Mouse (Mus musculus) subcutaneous adipose tissue, adult 2 months (tissue): ENCODE data around the gene Ndufs6. TPM values are rescaled to one million over a fixed set of nuclear protein-coding genes. Genes with fewer than 3 reads are reported as not detected.

Source experiments
- polyA plus RNA-seq: library from polyadenylated mRNA; depleted of rRNA; stranded (reverse); fragments of >200 nt; gene quantifications from 2 replicates; pipeline ENCODE4 v1.2.3, GENCODE M21; 2012; ENCODE audit warnings: low replicate concordance; rRNA removed

The Ndufs6 gene
- 76.6 and 86.7 TPM in 2 replicates for polyA plus RNA-seq

DNA sequence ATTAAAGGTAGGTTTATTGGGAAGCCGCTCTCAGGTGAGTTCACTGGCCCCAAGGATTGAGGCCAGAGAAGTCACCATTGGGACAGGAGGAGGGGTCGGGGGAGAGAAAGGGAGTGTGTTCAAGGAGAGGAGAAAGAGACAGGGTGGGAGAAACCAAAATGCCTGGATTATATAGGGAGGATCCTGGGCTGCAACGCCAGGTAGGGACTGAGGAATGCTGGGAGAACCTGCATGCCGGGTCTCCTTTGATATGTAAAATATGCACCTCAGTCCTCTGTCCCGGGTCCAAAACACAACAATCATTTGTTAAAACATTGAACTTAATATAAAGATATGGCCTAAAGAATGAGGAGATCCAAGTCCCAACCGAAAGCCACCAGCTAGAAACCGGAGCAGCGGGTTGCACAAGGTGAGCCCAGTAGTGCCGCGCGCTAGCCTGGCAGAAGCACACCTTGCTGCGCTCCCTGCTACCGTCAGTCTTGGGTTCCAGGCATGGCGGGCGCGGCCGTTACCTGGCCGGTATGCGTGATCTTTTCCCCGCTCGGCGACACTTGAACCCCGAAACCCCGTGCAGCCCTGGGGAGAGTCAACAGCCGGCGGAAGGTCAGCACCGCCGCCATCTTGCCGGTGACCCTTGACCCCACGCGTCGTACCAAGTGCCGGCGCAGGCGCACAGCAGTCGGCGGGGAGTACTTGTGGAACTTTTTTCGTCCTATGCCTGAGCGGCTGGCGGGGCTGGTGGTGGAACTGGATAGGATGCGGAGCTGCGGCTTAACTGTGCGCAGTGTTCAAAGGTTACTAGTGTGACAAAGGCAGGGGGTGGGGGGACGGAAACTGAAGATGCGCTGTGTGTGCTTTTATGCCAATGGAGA lies at the start of gene Ndufs6, which contains the start of gene Mrpl36:
TSS of gene Ndufs6 (minus strand) at position 716 of the 872 bp plus-strand sequence.
TSS of gene Mrpl36 (plus strand) at position 687 of the 872 bp plus-strand sequence.

Other genes starting within 250 kb of the Ndufs6 start
- gene Irx4, start 68.1 kb downstream of the Ndufs6 start, polyA plus RNA-seq: not detected in 2 replicates
- gene Mrpl36, start within 50 bp of the Ndufs6 start, polyA plus RNA-seq: 83.0 and 108 TPM in 2 replicates
- 19.3 and 41.5 TPM in 2 replicates for gene Lpcat1, start 138.7 kb upstream of the Ndufs6 start, polyA plus RNA-seq
- not detected in 2 replicates for gene Slc6a3, start 208.2 kb upstream of the Ndufs6 start, polyA plus RNA-seq